Mouse (Mus musculus): ENCODE data around the gene Actl11. TPM values are rescaled to one million over a fixed set of nuclear protein-coding genes. Genes with fewer than 3 reads are reported as not detected.

Gene Actl11
- not detected for polyA plus RNA-seq (2012; fragmentation: generic; extraction: Trizol)
- long read RNA-seq, experiment 1 = 0 reads
- long read RNA-seq, experiment 2 = 0 reads

- Histone ChIP-seq H3K79me2 (ENCODE audit: control insufficient read depth, insufficient read depth) (no peaks in the 10 kb centered on the region), H3K4me3 (ENCODE audit: insufficient read depth, poor library complexity, severe bottlenecking) (no peak within 1 kb of the TSS), H3ac (ENCODE audit: control insufficient read depth, insufficient read length, low read depth) (no peak within 1 kb of the TSS), H3K27me3 (ENCODE audit: control insufficient read depth, insufficient read depth, insufficient read length) (peaks cover 3% of the 10 kb centered on the region), H3K36me3 (ENCODE audit: control insufficient read depth, insufficient read depth) (no peaks in the 10 kb centered on the region), H3K79me3 (ENCODE audit: low read depth) (no peaks in the 10 kb centered on the region)
- TF ChIP-seq MAX (IDR thresholded peaks at IDR 0.05) (no peak), FOSL1 (IDR thresholded peaks at IDR 0.05; ENCODE audit: insufficient read depth, low read length, poor library complexity, severe bottlenecking) (no peak), CEBPB (IDR thresholded peaks at IDR 0.05; ENCODE audit: low read depth) (no peak)
Measured at GRCm38 (mm10) chr9:107928169-107928568, at the start of gene Actl11. Actl11 (plus strand) TSS chr9:107928469.

GRCm38 (mm10) chr9:107880411-107880810 is 47.9 kb upstream of the Actl11 start:
- no peaks in the 10 kb centered on the region for H3K36me3 ChIP-seq (ENCODE audit: control insufficient read depth, insufficient read depth)
- peaks cover 26% of the 10 kb centered on the region for H3K27me3 ChIP-seq (ENCODE audit: control insufficient read depth, insufficient read depth, insufficient read length)
- no peak overlapping the region for H3ac ChIP-seq (ENCODE audit: control insufficient read depth, insufficient read length, low read depth)
- H3K4me3 ChIP-seq (ENCODE audit: insufficient read depth, poor library complexity, severe bottlenecking) = no peak overlapping the region
- no peaks in the 10 kb centered on the region for H3K79me2 ChIP-seq (ENCODE audit: control insufficient read depth, insufficient read depth)
- TF ChIP-seq CTCF (IDR thresholded peaks at IDR 0.05; ENCODE audit: control insufficient read depth, insufficient read depth, insufficient read length) (no peak), FOSL1 (IDR thresholded peaks at IDR 0.05; ENCODE audit: insufficient read depth, low read length, poor library complexity, severe bottlenecking) (no peak), MAX (IDR thresholded peaks at IDR 0.05) (no peak), CEBPB (IDR thresholded peaks at IDR 0.05; ENCODE audit: low read depth) (no peak), USF1 (IDR thresholded peaks at IDR 0.05; ENCODE audit: low read depth) (no peak), MYOG (IDR thresholded peaks at IDR 0.05; ENCODE audit: control insufficient read depth, extremely low read depth, insufficient read length) (no peak), MYOD1 (IDR thresholded peaks at IDR 0.05; ENCODE audit: control insufficient read depth, insufficient read length, low read depth) (no peak)
- H3K79me3 ChIP-seq (ENCODE audit: low read depth) = no peaks in the 10 kb centered on the region

- no peaks in the 10 kb centered on the region for H3K36me3 ChIP-seq (ENCODE audit: control insufficient read depth, insufficient read depth)
- no peaks in the 10 kb centered on the region for H3K79me2 ChIP-seq (ENCODE audit: control insufficient read depth, insufficient read depth)
- no peak for TF ChIP-seq CTCF (IDR thresholded peaks at IDR 0.05; ENCODE audit: control insufficient read depth, insufficient read depth, insufficient read length)
- TF ChIP-seq USF1 (IDR thresholded peaks at IDR 0.05; ENCODE audit: low read depth) = no peak
- TF ChIP-seq CEBPB (IDR thresholded peaks at IDR 0.05; ENCODE audit: low read depth) = no peak
- no peak for TF ChIP-seq MYOG (IDR thresholded peaks at IDR 0.05; ENCODE audit: control insufficient read depth, extremely low read depth, insufficient read length)
- no peak for TF ChIP-seq MAX (IDR thresholded peaks at IDR 0.05)
- TF ChIP-seq MYOD1 (IDR thresholded peaks at IDR 0.05; ENCODE audit: control insufficient read depth, insufficient read length, low read depth) = no peak
- no peak for TF ChIP-seq FOSL1 (IDR thresholded peaks at IDR 0.05; ENCODE audit: insufficient read depth, low read length, poor library complexity, severe bottlenecking)
- H3K27me3 ChIP-seq (ENCODE audit: control insufficient read depth, insufficient read depth, insufficient read length) = peaks cover 11% of the 10 kb centered on the region
- H3ac ChIP-seq (ENCODE audit: control insufficient read depth, insufficient read length, low read depth) = peak within 1 kb of the TSS; percentile 92
- H3K79me3 ChIP-seq (ENCODE audit: low read depth) = no peaks in the 10 kb centered on the region
- peak within 1 kb of the TSS; percentile 57 for H3K4me3 ChIP-seq (ENCODE audit: insufficient read depth, poor library complexity, severe bottlenecking)
Measured at GRCm38 (mm10) chr9:107887804-107888266, 40.4 kb upstream of the Actl11 start, which contains the start of gene Mon1a. Mon1a (plus strand) TSS chr9:107888151.

- no peaks in the 10 kb centered on the region for H3K36me3 ChIP-seq (ENCODE audit: control insufficient read depth, insufficient read depth)
- no peaks in the 10 kb centered on the region for H3K79me3 ChIP-seq (ENCODE audit: low read depth)
- TF ChIP-seq USF1 (IDR thresholded peaks at IDR 0.05; ENCODE audit: low read depth) (no peak), FOSL1 (IDR thresholded peaks at IDR 0.05; ENCODE audit: insufficient read depth, low read length, poor library complexity, severe bottlenecking) (no peak), MAX (IDR thresholded peaks at IDR 0.05) (no peak), MYOG (IDR thresholded peaks at IDR 0.05; ENCODE audit: control insufficient read depth, extremely low read depth, insufficient read length) (no peak), MYOD1 (IDR thresholded peaks at IDR 0.05; ENCODE audit: control insufficient read depth, insufficient read length, low read depth) (no peak), CTCF (IDR thresholded peaks at IDR 0.05; ENCODE audit: control insufficient read depth, insufficient read depth, insufficient read length) (no peak), CEBPB (IDR thresholded peaks at IDR 0.05; ENCODE audit: low read depth) (no peak)
- H3ac ChIP-seq (ENCODE audit: control insufficient read depth, insufficient read length, low read depth) = peak overlapping the region; percentile 92
- peak overlapping the region; percentile 57 for H3K4me3 ChIP-seq (ENCODE audit: insufficient read depth, poor library complexity, severe bottlenecking)
- no peaks in the 10 kb centered on the region for H3K79me2 ChIP-seq (ENCODE audit: control insufficient read depth, insufficient read depth)
- peaks cover 11% of the 10 kb centered on the region for H3K27me3 ChIP-seq (ENCODE audit: control insufficient read depth, insufficient read depth, insufficient read length)
Measured at GRCm38 (mm10) chr9:107888267-107888850, 39.9 kb upstream of the Actl11 start.

GRCm38 (mm10) chr9:107890260-107890659 is 38.0 kb upstream of the Actl11 start:
- H3K4me3 ChIP-seq (ENCODE audit: insufficient read depth, poor library complexity, severe bottlenecking) = no peak overlapping the region
- no peaks in the 10 kb centered on the region for H3K79me2 ChIP-seq (ENCODE audit: control insufficient read depth, insufficient read depth)
- H3K27me3 ChIP-seq (ENCODE audit: control insufficient read depth, insufficient read depth, insufficient read length) = no peaks in the 10 kb centered on the region
- no peaks in the 10 kb centered on the region for H3K36me3 ChIP-seq (ENCODE audit: control insufficient read depth, insufficient read depth)
- H3ac ChIP-seq (ENCODE audit: control insufficient read depth, insufficient read length, low read depth) = no peak overlapping the region
- H3K79me3 ChIP-seq (ENCODE audit: low read depth) = no peaks in the 10 kb centered on the region
- TF ChIP-seq USF1 (IDR thresholded peaks at IDR 0.05; ENCODE audit: low read depth) (no peak), CTCF (IDR thresholded peaks at IDR 0.05; ENCODE audit: control insufficient read depth, insufficient read depth, insufficient read length) (no peak), CEBPB (IDR thresholded peaks at IDR 0.05; ENCODE audit: low read depth) (no peak), MAX (IDR thresholded peaks at IDR 0.05) (no peak), MYOG (IDR thresholded peaks at IDR 0.05; ENCODE audit: control insufficient read depth, extremely low read depth, insufficient read length) (no peak), FOSL1 (IDR thresholded peaks at IDR 0.05; ENCODE audit: insufficient read depth, low read length, poor library complexity, severe bottlenecking) (no peak), MYOD1 (IDR thresholded peaks at IDR 0.05; ENCODE audit: control insufficient read depth, insufficient read length, low read depth) (no peak)
